Mouse (Mus musculus) liver, embryonic 11.5 days (tissue): ENCODE measurements around the gene Metap1d. TPM values are rescaled to one million over a fixed set of nuclear protein-coding genes. Genes with fewer than 3 reads are reported as not detected.

Experiments used
- ATAC-seq: fragments of 200-750 bp; cut with Nextera tagmentation; replicated peaks from 2 replicates; pipeline ENCODE4 v1.8.0; 2017; ENCODE audit warnings: moderate number of reproducible peaks, mild to moderate bottlenecking, moderate TSS enrichment, moderate library complexity; ENCODE audit not compliant: low FRiP score
- DNase-seq: peaks from one replicate; pipeline ENCODE4 v3.0.0-alpha.2; 2017; ENCODE audit warnings: low spot score
- H3K27ac ChIP-seq: fragments of 300-500 bp; sonication (generic); 2 replicates; pipeline ENCODE4 v1.5.1; 2014; ENCODE audit warnings: mild to moderate bottlenecking, low read depth, low read length, control low read depth
- H3K27me3 ChIP-seq: fragments of 300-500 bp; sonication (generic); replicated peaks from 2 replicates; pipeline ENCODE4 v1.6.1; 2014; ENCODE audit warnings: low read length, mixed read lengths; ENCODE audit not compliant: control insufficient read depth, insufficient read depth
- H3K36me3 ChIP-seq: fragments of 300-500 bp; sonication (generic); 2 replicates; pipeline ENCODE4 v1.6.1; 2014; ENCODE audit warnings: mild to moderate bottlenecking, low read length, moderate library complexity, mixed read lengths; ENCODE audit not compliant: control insufficient read depth, insufficient read depth
- H3K4me1 ChIP-seq: fragments of 300-500 bp; sonication (generic); replicated peaks from 2 replicates; pipeline ENCODE4 v1.6.1; 2014; ENCODE audit warnings: low read length, mixed read lengths; ENCODE audit not compliant: control insufficient read depth, insufficient read depth
- H3K4me2 ChIP-seq: fragments of 300-500 bp; sonication (generic); 2 replicates; pipeline ENCODE4 v1.6.1; 2014; ENCODE audit warnings: mild to moderate bottlenecking, control low read depth, moderate library complexity
- H3K4me3 ChIP-seq: fragments of 300-500 bp; sonication (generic); 2 replicates; pipeline ENCODE4 v1.5.1; 2014; ENCODE audit warnings: low read depth, low read length, control low read depth
- H3K9ac ChIP-seq: fragments of 300-500 bp; sonication (generic); 2 replicates; pipeline ENCODE4 v1.6.1; 2014; ENCODE audit warnings: low read depth, low read length, control low read depth
- H3K9me3 ChIP-seq: fragments of 300-500 bp; sonication (generic); 2 replicates; pipeline ENCODE4 v1.6.1; 2016; ENCODE audit warnings: low read length, inconsistent platforms, mixed read lengths; ENCODE audit not compliant: control insufficient read depth
- WGBS: fragments of 180-500 bp; shearing (Covaris S2); extraction: QIAGEN DNeasy Blood & Tissue Kit; methylation state at CpG from one replicate; pipeline ENCODE4 v1.1.7; 2014; 5-methylcytosine and 5-hydroxymethylcytosine counted together
- polyA plus RNA-seq: library from polyadenylated mRNA; unstranded; fragments of >200 nt; fragmentation: Nextera tagmentation; extraction: Ambion mirVana; gene quantifications from 2 replicates; pipeline ENCODE4 v1.2.1, GENCODE M21; 2014

Gene Metap1d
- polyA plus RNA-seq, 1 experiment from 2014 or later: 37.7 TPM

- H3K4me3 ChIP-seq: no peak overlapping the region
- 4% methylated on average over 12 of the region's 12 CpGs for WGBS
- DNase-seq (no peak), ATAC-seq (no peak)
- H3K9ac ChIP-seq: no peak overlapping the region
- H3K9me3 ChIP-seq: no peaks in the 10 kb centered on the region
- 0 out of 2 replicates have a peak, but pooled peaks cover 6% of the 10 kb centered on the region for H3K4me1 ChIP-seq
- no peak overlapping the region for H3K4me2 ChIP-seq
- H3K36me3 ChIP-seq: no peaks in the 10 kb centered on the region
- H3K27ac ChIP-seq: no peak overlapping the region
- H3K27me3 ChIP-seq: peaks cover 95% of the 10 kb centered on the region
Measured at GRCm38 (mm10) chr2:71531124-71531590, 78.1 kb downstream of the Metap1d start.

GRCm38 (mm10) chr2:71531990-71532970, 79.2 kb downstream of the Metap1d start:
- no peak overlapping the region for H3K9ac ChIP-seq
- WGBS: 1% methylated on average over 43 of the region's 43 CpGs
- DNase-seq (no peak), ATAC-seq (no peak)
- H3K27me3 ChIP-seq: peaks cover 95% of the 10 kb centered on the region
- 0 out of 2 replicates have a peak, but pooled peaks cover 6% of the 10 kb centered on the region for H3K4me1 ChIP-seq
- H3K4me3 ChIP-seq: no peak overlapping the region
- no peak overlapping the region for H3K27ac ChIP-seq
- H3K4me2 ChIP-seq: no peak overlapping the region
- no peaks in the 10 kb centered on the region for H3K9me3 ChIP-seq
- no peaks in the 10 kb centered on the region for H3K36me3 ChIP-seq

- no peaks in the 10 kb centered on the region for H3K9me3 ChIP-seq
- H3K4me3 ChIP-seq: no peak overlapping the region
- peaks cover 96% of the 10 kb centered on the region for H3K27me3 ChIP-seq
- DNase-seq: no peak
- H3K4me1 ChIP-seq: 0 out of 2 replicates have a peak, but pooled peaks cover 6% of the 10 kb centered on the region
- WGBS: 8% methylated on average over 5 of the region's 5 CpGs
- H3K36me3 ChIP-seq: no peaks in the 10 kb centered on the region
- no peak for ATAC-seq
- no peak overlapping the region for H3K27ac ChIP-seq
- no peak overlapping the region for H3K4me2 ChIP-seq
- H3K9ac ChIP-seq: no peak overlapping the region
Measured at GRCm38 (mm10) chr2:71533094-71533493, 80.0 kb downstream of the Metap1d start.

GRCm38 (mm10) chr2:71534242-71535052, 81.4 kb downstream of the Metap1d start:
- no peak for ATAC-seq
- H3K9ac ChIP-seq: no peak overlapping the region
- H3K27ac ChIP-seq: no peak overlapping the region
- no peak for DNase-seq
- H3K4me3 ChIP-seq: no peak overlapping the region
- H3K36me3 ChIP-seq: no peaks in the 10 kb centered on the region
- no peaks in the 10 kb centered on the region for H3K9me3 ChIP-seq
- H3K4me1 ChIP-seq: no peaks in the 10 kb centered on the region
- peaks cover 96% of the 10 kb centered on the region for H3K27me3 ChIP-seq
- 2% methylated on average over 20 of the region's 20 CpGs for WGBS
- H3K4me2 ChIP-seq: no peak overlapping the region

GRCm38 (mm10) chr2:71540611-71541417, 87.7 kb downstream of the Metap1d start:
- ATAC-seq (no peak), DNase-seq (no peak)
- Histone ChIP-seq H3K4me2 (peak overlapping the region; percentile 30), H3K9ac (no peak overlapping the region), H3K27me3 (peaks cover 100% of the 10 kb centered on the region), H3K4me3 (peak overlapping the region; percentile 19), H3K4me1 (peaks cover 16% of the 10 kb centered on the region), H3K27ac (no peak overlapping the region), H3K36me3 (no peaks in the 10 kb centered on the region), H3K9me3 (no peaks in the 10 kb centered on the region)
- 2% methylated on average over 39 of the region's 48 CpGs for WGBS

- no peak for DNase-seq
Measured at GRCm38 (mm10) chr2:71541418-71542226, 88.5 kb downstream of the Metap1d start.

GRCm38 (mm10) chr2:71542227-71542815, 89.2 kb downstream of the Metap1d start:
- Histone ChIP-seq H3K9me3 (no peaks in the 10 kb centered on the region), H3K27me3 (peaks cover 100% of the 10 kb centered on the region), H3K4me2 (no peak overlapping the region), H3K36me3 (no peaks in the 10 kb centered on the region), H3K27ac (no peak overlapping the region), H3K9ac (no peak overlapping the region), H3K4me3 (no peak overlapping the region), H3K4me1 (peaks cover 28% of the 10 kb centered on the region)
- 6% methylated on average over 11 of the region's 11 CpGs for WGBS
- DNase-seq (no peak), ATAC-seq (no peak)

More at GRCm38 (mm10) chr2:71541418-71542226, 88.5 kb downstream of the Metap1d start:
- Histone ChIP-seq H3K4me2 (peak overlapping the region; percentile 30), H3K4me3 (peak overlapping the region; percentile 19), H3K9me3 (no peaks in the 10 kb centered on the region), H3K4me1 (peaks cover 24% of the 10 kb centered on the region), H3K27ac (no peak overlapping the region), H3K27me3 (peaks cover 100% of the 10 kb centered on the region), H3K9ac (no peak overlapping the region), H3K36me3 (no peaks in the 10 kb centered on the region)
- WGBS: 3% methylated on average over 37 of the region's 37 CpGs
- no peak for ATAC-seq
